Mouse (Mus musculus) urinary bladder, postnatal 14 days (tissue): ENCODE data around the gene Treml2.
"Not testable (repeated sequence)": the region's sequence is repeated elsewhere in the genome, so short reads cannot be mapped to it uniquely, and the experiment has no call there.

ENCODE experiments used
- DNase-seq: peaks from one replicate; pipeline ENCODE4 v3.0.0; 2021; ENCODE audit warnings: low spot score

The Treml2 gene

GRCm38 (mm10) chr17:48350681-48351193 is 51.4 kb downstream of the Treml2 start:
- no peak for DNase-seq

- not testable (repeated sequence) for DNase-seq
Observed at GRCm38 (mm10) chr17:48352976-48353375, 53.7 kb downstream of the Treml2 start.

GRCm38 (mm10) chr17:48355822-48356221 is 56.5 kb downstream of the Treml2 start:
- DNase-seq = no peak

- no peak for DNase-seq
Observed at GRCm38 (mm10) chr17:48357892-48358291, 58.6 kb downstream of the Treml2 start.

- no peak for DNase-seq
Observed at GRCm38 (mm10) chr17:48359616-48360015, 60.3 kb downstream of the Treml2 start, which contains the start of gene Treml1. Gene Treml1 (plus strand): TSS chr17:48359916.

GRCm38 (mm10) chr17:48360462-48360861 is 61.2 kb downstream of the Treml2 start:
- DNase-seq = no peak
